Mouse (Mus musculus): ENCODE data around the gene Fyb. TPM values are rescaled to one million over a fixed set of nuclear protein-coding genes. Genes with fewer than 3 reads are reported as not detected.
A peak's percentile ranks its signal among the peaks of the same experiment; 100 is the strongest.

The Fyb gene
- polyA plus RNA-seq, 1 experiment, result 1,175 TPM

GRCm38 (mm10) chr15:6612835-6613234 lies 90.2 kb downstream of the Fyb start:
- Histone ChIP-seq H3K4me3 (replicated peaks) (no peak overlapping the region), H3K27me3 (replicated peaks) (no peaks in the 10 kb centered on the region), H3K4me1 (peaks cover 28% of the 10 kb centered on the region), H3K9me3 (no peaks in the 10 kb centered on the region), H3K36me3 (replicated peaks; ENCODE audit: low read length) (peaks cover 81% of the 10 kb centered on the region)
- no peak for TF ChIP-seq FLI1 (IDR thresholded peaks at IDR 0.05; ENCODE audit: low read length)
- TF ChIP-seq GATA1 (IDR thresholded peaks at IDR 0.05; ENCODE audit: borderline replicate concordance, low read length), result no peak

GRCm38 (mm10) chr15:6616382-6617149 lies 93.9 kb downstream of the Fyb start:
- TF ChIP-seq FLI1 (IDR thresholded peaks at IDR 0.05; ENCODE audit: low read length) (no peak), GATA1 (IDR thresholded peaks at IDR 0.05; ENCODE audit: borderline replicate concordance, low read length) (no peak)
- peaks cover 86% of the 10 kb centered on the region for H3K36me3 ChIP-seq (replicated peaks; ENCODE audit: low read length)
- H3K9me3 ChIP-seq, result no peaks in the 10 kb centered on the region
- H3K27me3 ChIP-seq (replicated peaks), result no peaks in the 10 kb centered on the region
- H3K4me1 ChIP-seq, result peaks cover 38% of the 10 kb centered on the region
- no peak overlapping the region for H3K4me3 ChIP-seq (replicated peaks)

DNA sequence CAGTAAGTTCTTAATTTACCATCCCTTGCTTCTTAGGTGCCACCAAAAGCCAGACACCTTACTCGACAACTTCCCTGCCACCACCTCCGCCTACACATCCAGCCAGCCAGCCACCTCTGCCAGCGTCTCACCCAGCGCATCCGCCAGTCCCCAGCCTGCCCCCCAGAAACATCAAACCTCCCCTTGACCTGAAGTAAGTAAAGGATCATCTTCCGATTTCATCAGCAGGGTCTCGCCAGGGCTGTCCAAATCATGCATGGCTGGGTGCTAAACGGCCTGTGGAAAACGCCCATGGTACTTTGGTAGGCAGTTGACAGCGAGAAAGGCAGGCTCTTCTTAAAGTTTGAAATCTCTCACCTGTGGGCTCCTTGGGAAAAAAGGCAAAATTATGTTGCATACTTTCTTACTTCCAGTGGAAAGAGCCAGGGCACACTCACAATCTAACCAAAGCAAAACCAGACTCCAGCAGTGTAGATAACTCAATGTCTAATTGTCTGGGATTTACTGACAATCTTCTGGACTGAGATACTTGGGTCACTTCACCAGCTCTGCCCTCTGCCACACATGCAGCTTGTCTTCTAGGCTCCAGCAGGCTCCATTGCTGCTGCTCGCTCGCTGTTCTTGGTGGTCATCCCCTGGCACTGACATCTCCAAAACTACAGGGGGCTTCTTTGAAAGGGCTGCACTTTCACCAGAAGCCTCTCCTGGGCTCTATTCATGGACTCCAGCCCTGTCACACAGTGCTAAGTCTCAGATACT lies 97.1 kb downstream of the Fyb start:
- no peaks in the 10 kb centered on the region for H3K27me3 ChIP-seq (replicated peaks)
- no peaks in the 10 kb centered on the region for H3K9me3 ChIP-seq
- TF ChIP-seq FLI1 (IDR thresholded peaks at IDR 0.05; ENCODE audit: low read length) (no peak), GATA1 (IDR thresholded peaks at IDR 0.05; ENCODE audit: borderline replicate concordance, low read length) (no peak)
- peaks cover 87% of the 10 kb centered on the region for H3K36me3 ChIP-seq (replicated peaks; ENCODE audit: low read length)
- peaks cover 50% of the 10 kb centered on the region for H3K4me1 ChIP-seq
- H3K4me3 ChIP-seq (replicated peaks), result no peak overlapping the region

GRCm38 (mm10) chr15:6622512-6622911 lies 99.9 kb downstream of the Fyb start:
- no peaks in the 10 kb centered on the region for H3K9me3 ChIP-seq
- peaks cover 70% of the 10 kb centered on the region for H3K4me1 ChIP-seq
- no peak overlapping the region for H3K4me3 ChIP-seq (replicated peaks)
- peaks cover 88% of the 10 kb centered on the region for H3K36me3 ChIP-seq (replicated peaks; ENCODE audit: low read length)
- no peaks in the 10 kb centered on the region for H3K27me3 ChIP-seq (replicated peaks)
- no peak for TF ChIP-seq GATA1 (IDR thresholded peaks at IDR 0.05; ENCODE audit: borderline replicate concordance, low read length)
- no peak for TF ChIP-seq FLI1 (IDR thresholded peaks at IDR 0.05; ENCODE audit: low read length)

- no peak for TF ChIP-seq GATA1 (IDR thresholded peaks at IDR 0.05; ENCODE audit: borderline replicate concordance, low read length)
- TF ChIP-seq FLI1 (IDR thresholded peaks at IDR 0.05; ENCODE audit: low read length), result no peak
- H3K9me3 ChIP-seq, result no peaks in the 10 kb centered on the region
- H3K27me3 ChIP-seq (replicated peaks), result no peaks in the 10 kb centered on the region
- H3K4me3 ChIP-seq (replicated peaks), result peak overlapping the region; percentile 14
- H3K4me1 ChIP-seq, result peaks cover 82% of the 10 kb centered on the region
- H3K36me3 ChIP-seq (replicated peaks; ENCODE audit: low read length), result peaks cover 89% of the 10 kb centered on the region
Observed at GRCm38 (mm10) chr15:6623529-6624228, 101.0 kb downstream of the Fyb start.

GRCm38 (mm10) chr15:6624365-6625182 lies 101.9 kb downstream of the Fyb start:
- Histone ChIP-seq H3K4me1 (peaks cover 86% of the 10 kb centered on the region), H3K4me3 (replicated peaks) (peak overlapping the region; percentile 56), H3K36me3 (replicated peaks; ENCODE audit: low read length) (peaks cover 92% of the 10 kb centered on the region), H3K9me3 (no peaks in the 10 kb centered on the region), H3K27me3 (replicated peaks) (no peaks in the 10 kb centered on the region)
- TF ChIP-seq GATA1 (IDR thresholded peaks at IDR 0.05; ENCODE audit: borderline replicate concordance, low read length) (no peak), FLI1 (IDR thresholded peaks at IDR 0.05; ENCODE audit: low read length) (no peak)

DNA sequence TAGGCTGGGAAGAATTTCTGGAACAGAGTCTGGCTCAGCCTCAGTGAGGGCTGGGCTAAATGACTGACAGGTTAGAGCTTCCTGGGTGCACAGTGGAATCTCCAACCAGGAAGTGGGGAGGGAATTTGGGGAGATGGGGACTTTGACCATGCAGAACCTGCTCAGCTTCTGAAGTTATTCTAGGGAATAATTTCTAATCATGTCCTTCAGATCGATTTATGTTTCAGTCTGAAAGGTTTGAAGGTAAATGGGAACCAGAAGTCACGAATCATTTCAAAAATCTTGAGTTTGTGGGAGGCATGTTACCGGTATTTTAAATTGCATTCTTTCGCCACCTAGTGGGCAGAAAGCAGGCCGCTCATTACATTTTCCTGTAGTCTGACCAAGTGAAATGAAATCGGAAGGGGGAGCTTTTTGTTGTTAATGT lies 103.0 kb downstream of the Fyb start:
- H3K4me1 ChIP-seq, result peaks cover 84% of the 10 kb centered on the region
- TF ChIP-seq FLI1 (IDR thresholded peaks at IDR 0.05; ENCODE audit: low read length) (no peak), GATA1 (IDR thresholded peaks at IDR 0.05; ENCODE audit: borderline replicate concordance, low read length) (no peak)
- H3K27me3 ChIP-seq (replicated peaks), result no peaks in the 10 kb centered on the region
- H3K9me3 ChIP-seq, result no peaks in the 10 kb centered on the region
- H3K4me3 ChIP-seq (replicated peaks), result peak overlapping the region; percentile 46
- H3K36me3 ChIP-seq (replicated peaks; ENCODE audit: low read length), result peaks cover 92% of the 10 kb centered on the region

- Histone ChIP-seq H3K27me3 (replicated peaks) (no peaks in the 10 kb centered on the region), H3K4me1 (peaks cover 80% of the 10 kb centered on the region), H3K4me3 (replicated peaks) (peak overlapping the region; percentile 10), H3K36me3 (replicated peaks; ENCODE audit: low read length) (peaks cover 92% of the 10 kb centered on the region), H3K9me3 (no peaks in the 10 kb centered on the region)
- no peak for TF ChIP-seq FLI1 (IDR thresholded peaks at IDR 0.05; ENCODE audit: low read length)
Observed at GRCm38 (mm10) chr15:6626123-6626522, 103.5 kb downstream of the Fyb start.

- Histone ChIP-seq H3K4me3 (replicated peaks) (no peak overlapping the region), H3K36me3 (replicated peaks; ENCODE audit: low read length) (peaks cover 95% of the 10 kb centered on the region), H3K27me3 (replicated peaks) (no peaks in the 10 kb centered on the region), H3K9me3 (no peaks in the 10 kb centered on the region), H3K4me1 (peaks cover 60% of the 10 kb centered on the region)
- TF ChIP-seq FLI1 (IDR thresholded peaks at IDR 0.05; ENCODE audit: low read length) (no peak), GATA1 (IDR thresholded peaks at IDR 0.05; ENCODE audit: borderline replicate concordance, low read length) (no peak)
Observed at GRCm38 (mm10) chr15:6628431-6629077, 105.9 kb downstream of the Fyb start.
